Mouse (Mus musculus): Measurements from ENCODE around the gene Prmt2. TPM values are rescaled to one million over a fixed set of nuclear protein-coding genes. Genes with fewer than 3 reads are reported as not detected.

Prmt2 gene
- polyA plus RNA-seq, 1 experiment from 2014 or later: 51.3 TPM

GRCm38 (mm10) chr10:76253536-76253935 is 15.9 kb upstream of the Prmt2 start, which contains the start of gene S100b:
TSS of gene S100b (plus strand) at chr10:76253853.
- no peak within 1 kb of the TSS for H3K9ac ChIP-seq
- WGBS: 34% methylated on average over 4 of the region's 4 CpGs
- no peaks in the 10 kb centered on the region for H3K9me3 ChIP-seq
- peaks cover 6% of the 10 kb centered on the region; the same call in 1 of the 2 replicates for H3K4me1 ChIP-seq
- H3K4me2 ChIP-seq: no peak within 1 kb of the TSS
- no peaks in the 10 kb centered on the region for H3K27me3 ChIP-seq (replicated peaks)
- H3K27ac ChIP-seq: peak within 1 kb of the TSS; percentile 44; the same call in 1 of the 2 replicates
- no peak within 1 kb of the TSS for H3K4me3 ChIP-seq (replicated peaks)
- peak; percentile 62 for ATAC-seq (ENCODE audit: insufficient read depth, low FRiP score, low read depth)
- no peaks in the 10 kb centered on the region for H3K36me3 ChIP-seq

DNA sequence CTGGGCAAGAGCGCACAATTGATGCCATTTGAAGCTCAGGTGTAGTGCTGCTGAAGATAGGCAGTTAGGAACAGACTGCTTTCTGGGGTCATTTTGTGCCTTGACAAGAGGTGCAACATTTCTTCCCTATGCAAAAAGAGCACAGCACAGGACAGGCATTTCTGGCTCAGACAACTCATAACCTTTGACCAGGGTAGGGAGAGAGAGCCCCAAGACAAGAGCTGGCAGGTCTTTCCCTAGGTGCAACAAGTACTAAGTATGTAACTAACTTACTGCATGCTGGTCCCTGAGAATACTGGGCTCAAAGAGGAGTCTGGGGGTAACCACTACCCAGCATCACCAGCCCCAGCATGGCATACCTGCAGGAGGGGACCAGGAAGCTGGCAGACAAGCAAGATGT is 15.4 kb upstream of the Prmt2 start:
- Histone ChIP-seq H3K27me3 (replicated peaks) (no peaks in the 10 kb centered on the region), H3K9me3 (no peaks in the 10 kb centered on the region), H3K27ac (peak overlapping the region; percentile 44; the same call in 1 of the 2 replicates), H3K4me3 (replicated peaks) (no peak overlapping the region), H3K36me3 (no peaks in the 10 kb centered on the region), H3K9ac (no peak overlapping the region), H3K4me1 (peaks cover 6% of the 10 kb centered on the region; the same call in 1 of the 2 replicates), H3K4me2 (no peak overlapping the region)
- WGBS: 95% methylated on average over 1 of the region's 1 CpGs
- ATAC-seq (ENCODE audit: insufficient read depth, low FRiP score, low read depth): no peak

DNA sequence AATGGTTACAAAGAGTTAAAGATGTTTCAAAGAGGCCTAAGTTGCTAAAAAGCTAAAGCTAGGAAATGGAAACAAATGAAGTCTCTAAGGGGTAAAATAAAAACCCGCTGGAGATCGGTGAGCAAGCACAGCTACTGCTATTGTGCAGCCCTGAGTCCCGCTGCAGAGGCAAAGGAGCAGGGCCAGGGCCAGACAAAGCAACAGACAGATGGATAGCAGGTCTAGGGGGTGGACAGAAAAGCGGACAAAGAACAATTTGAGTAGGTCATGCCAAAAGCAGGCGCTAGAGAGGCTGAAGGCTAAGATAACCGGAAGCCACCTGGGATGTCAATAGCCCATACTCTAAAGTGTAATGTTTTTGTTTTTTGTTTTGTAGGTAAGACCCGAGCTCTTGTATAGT is 13.2 kb upstream of the Prmt2 start:
- Histone ChIP-seq H3K4me2 (no peak overlapping the region), H3K27me3 (replicated peaks) (no peaks in the 10 kb centered on the region), H3K9ac (no peak overlapping the region), H3K36me3 (no peaks in the 10 kb centered on the region), H3K9me3 (no peaks in the 10 kb centered on the region), H3K27ac (no peak overlapping the region), H3K4me3 (replicated peaks) (no peak overlapping the region), H3K4me1 (peaks cover 6% of the 10 kb centered on the region; the same call in 1 of the 2 replicates)
- ATAC-seq (ENCODE audit: insufficient read depth, low FRiP score, low read depth): no peak
- 82% methylated on average over 7 of the region's 7 CpGs for WGBS

GRCm38 (mm10) chr10:76248647-76248968 is 10.9 kb upstream of the Prmt2 start:
- Histone ChIP-seq H3K4me2 (no peak overlapping the region), H3K4me1 (peaks cover 1% of the 10 kb centered on the region; the same call in 1 of the 2 replicates), H3K27ac (no peak overlapping the region), H3K4me3 (replicated peaks) (no peak overlapping the region), H3K27me3 (replicated peaks) (no peaks in the 10 kb centered on the region), H3K36me3 (no peaks in the 10 kb centered on the region), H3K9ac (no peak overlapping the region), H3K9me3 (no peaks in the 10 kb centered on the region)
- ATAC-seq (ENCODE audit: insufficient read depth, low FRiP score, low read depth): no peak
- 85% methylated on average over 5 of the region's 5 CpGs for WGBS

- Histone ChIP-seq H3K27ac (no peak overlapping the region), H3K27me3 (replicated peaks) (no peaks in the 10 kb centered on the region), H3K36me3 (no peaks in the 10 kb centered on the region), H3K4me2 (no peak overlapping the region), H3K4me3 (replicated peaks) (no peak overlapping the region), H3K4me1 (no peaks in the 10 kb centered on the region), H3K9ac (no peak overlapping the region), H3K9me3 (no peaks in the 10 kb centered on the region)
- WGBS: 65% methylated on average over 21 of the region's 21 CpGs
- no peak for ATAC-seq (ENCODE audit: insufficient read depth, low FRiP score, low read depth)
These were observed 10.4 kb upstream of the Prmt2 start for GRCm38 (mm10) chr10:76247960-76248646.

- WGBS: 27% methylated on average over 4 of the region's 4 CpGs
- no peaks in the 10 kb centered on the region for H3K9me3 ChIP-seq
- no peaks in the 10 kb centered on the region for H3K4me1 ChIP-seq
- ATAC-seq (ENCODE audit: insufficient read depth, low FRiP score, low read depth): no peak
- no peaks in the 10 kb centered on the region for H3K27me3 ChIP-seq (replicated peaks)
- H3K36me3 ChIP-seq: no peaks in the 10 kb centered on the region
- H3K9ac ChIP-seq: no peak overlapping the region
- no peak overlapping the region for H3K4me3 ChIP-seq (replicated peaks)
- H3K4me2 ChIP-seq: no peak overlapping the region
- H3K27ac ChIP-seq: no peak overlapping the region
These were observed 8.9 kb upstream of the Prmt2 start for GRCm38 (mm10) chr10:76246601-76247000.

DNA sequence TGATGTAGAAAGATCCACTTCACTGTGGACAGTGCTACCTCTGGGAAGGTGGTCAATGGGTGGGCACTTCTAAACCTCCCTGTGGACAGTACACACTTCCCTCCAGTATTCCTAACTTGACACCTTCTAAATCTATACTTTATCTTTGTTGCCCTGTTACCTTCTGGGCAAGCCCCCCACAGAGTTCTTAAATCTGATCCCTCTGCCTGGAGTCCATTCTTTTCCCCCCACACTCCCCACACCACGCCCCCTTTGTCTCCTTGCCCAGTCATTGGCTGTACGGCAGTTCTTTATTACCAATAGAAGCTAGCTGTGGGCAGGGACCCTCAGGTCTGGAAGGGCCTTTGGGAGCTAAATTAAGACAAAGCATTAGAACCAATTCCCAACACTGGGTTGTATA is 7.4 kb upstream of the Prmt2 start:
- H3K27ac ChIP-seq: no peak overlapping the region
- H3K27me3 ChIP-seq (replicated peaks): no peaks in the 10 kb centered on the region
- no peak overlapping the region for H3K4me3 ChIP-seq (replicated peaks)
- H3K4me2 ChIP-seq: no peak overlapping the region
- no peak for ATAC-seq (ENCODE audit: insufficient read depth, low FRiP score, low read depth)
- H3K9ac ChIP-seq: no peak overlapping the region
- no peaks in the 10 kb centered on the region for H3K9me3 ChIP-seq
- no peaks in the 10 kb centered on the region for H3K36me3 ChIP-seq
- 92% methylated on average over 2 of the region's 2 CpGs for WGBS
- no peaks in the 10 kb centered on the region for H3K4me1 ChIP-seq

- ATAC-seq (ENCODE audit: insufficient read depth, low FRiP score, low read depth): no peak
- H3K4me2 ChIP-seq: no peak overlapping the region
- WGBS: 58% methylated on average over 4 of the region's 4 CpGs
These were observed 1.7 kb upstream of the Prmt2 start for GRCm38 (mm10) chr10:76239401-76239800.

DNA sequence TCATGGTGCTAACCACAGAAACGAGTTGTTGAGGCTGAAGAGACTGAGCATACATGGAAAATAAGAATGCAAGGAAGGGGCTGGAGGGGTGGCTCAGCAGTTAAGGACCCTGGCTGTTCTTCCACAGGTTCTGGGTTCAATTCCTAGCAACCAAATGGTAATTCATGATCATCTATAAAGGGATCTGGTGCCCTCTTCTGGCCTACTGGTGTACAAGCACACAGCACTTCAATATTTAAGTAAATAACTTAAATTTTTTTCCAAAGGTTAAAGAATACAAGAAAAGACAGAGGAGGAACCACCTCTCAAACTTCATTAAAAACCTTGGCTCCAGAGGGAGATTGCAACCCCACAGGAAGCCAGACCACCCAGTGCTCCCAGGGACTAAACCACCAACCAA is 8.0 kb downstream of the Prmt2 start:
- Histone ChIP-seq H3K9ac (no peak overlapping the region), H3K9me3 (no peaks in the 10 kb centered on the region), H3K4me3 (replicated peaks) (no peak overlapping the region), H3K4me1 (no peaks in the 10 kb centered on the region), H3K4me2 (no peak overlapping the region), H3K27me3 (replicated peaks) (no peaks in the 10 kb centered on the region), H3K36me3 (0 out of 2 replicates have a peak, but pooled peaks cover 4% of the 10 kb centered on the region), H3K27ac (no peak overlapping the region)
- WGBS: 84% methylated on average over 1 of the region's 1 CpGs
- ATAC-seq (ENCODE audit: insufficient read depth, low FRiP score, low read depth): no peak

More at GRCm38 (mm10) chr10:76239401-76239800, 1.7 kb upstream of the Prmt2 start:
- H3K4me3 ChIP-seq (replicated peaks): no peak overlapping the region
- H3K9me3 ChIP-seq: no peaks in the 10 kb centered on the region
- peaks cover 5% of the 10 kb centered on the region; the same call in 1 of the 2 replicates for H3K4me1 ChIP-seq
- H3K27me3 ChIP-seq (replicated peaks): no peaks in the 10 kb centered on the region
- H3K27ac ChIP-seq: no peak overlapping the region
- H3K9ac ChIP-seq: no peak overlapping the region
- H3K36me3 ChIP-seq: 0 out of 2 replicates have a peak, but pooled peaks cover 3% of the 10 kb centered on the region

DNA sequence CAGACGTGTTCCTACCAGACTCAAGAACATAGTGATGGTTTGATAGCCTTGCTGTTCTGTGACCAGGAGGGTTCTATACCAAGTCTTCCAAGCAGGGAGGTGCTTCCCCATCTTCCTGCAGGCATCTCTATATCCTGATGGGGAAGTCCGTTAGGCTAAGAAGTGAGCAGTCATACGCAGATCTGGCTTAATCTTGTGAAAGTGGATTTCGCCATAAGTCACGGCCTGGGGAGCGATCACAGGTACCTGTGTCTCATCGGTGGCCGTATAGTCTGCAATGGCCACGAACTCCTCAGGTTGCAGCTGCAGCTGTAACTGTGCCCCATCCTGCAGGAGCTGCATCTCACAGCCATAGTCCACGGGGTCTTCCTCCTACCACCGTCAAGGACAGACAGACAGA is 11.7 kb downstream of the Prmt2 start:
- H3K9ac ChIP-seq: no peak overlapping the region
- WGBS: 91% methylated on average over 11 of the region's 11 CpGs

GRCm38 (mm10) chr10:76218240-76218639 is 19.4 kb downstream of the Prmt2 start:
- H3K27me3 ChIP-seq (replicated peaks): no peaks in the 10 kb centered on the region
- H3K9me3 ChIP-seq: no peaks in the 10 kb centered on the region
- no peak overlapping the region for H3K4me3 ChIP-seq (replicated peaks)
- peaks cover 39% of the 10 kb centered on the region for H3K36me3 ChIP-seq
- no peak for ATAC-seq (ENCODE audit: insufficient read depth, low FRiP score, low read depth)
- H3K27ac ChIP-seq: no peak overlapping the region
- H3K4me1 ChIP-seq: no peaks in the 10 kb centered on the region
- no peak overlapping the region for H3K4me2 ChIP-seq
- 73% methylated on average over 9 of the region's 9 CpGs for WGBS
- H3K9ac ChIP-seq: no peak overlapping the region

More for the DNA sequence above, 11.7 kb downstream of the Prmt2 start:
- ATAC-seq (ENCODE audit: insufficient read depth, low FRiP score, low read depth): no peak
- Histone ChIP-seq H3K27me3 (replicated peaks) (no peaks in the 10 kb centered on the region), H3K36me3 (peaks cover 12% of the 10 kb centered on the region; the same call in 1 of the 2 replicates), H3K27ac (no peak overlapping the region), H3K9me3 (no peaks in the 10 kb centered on the region), H3K4me3 (replicated peaks) (no peak overlapping the region), H3K4me1 (no peaks in the 10 kb centered on the region), H3K4me2 (no peak overlapping the region)

DNA sequence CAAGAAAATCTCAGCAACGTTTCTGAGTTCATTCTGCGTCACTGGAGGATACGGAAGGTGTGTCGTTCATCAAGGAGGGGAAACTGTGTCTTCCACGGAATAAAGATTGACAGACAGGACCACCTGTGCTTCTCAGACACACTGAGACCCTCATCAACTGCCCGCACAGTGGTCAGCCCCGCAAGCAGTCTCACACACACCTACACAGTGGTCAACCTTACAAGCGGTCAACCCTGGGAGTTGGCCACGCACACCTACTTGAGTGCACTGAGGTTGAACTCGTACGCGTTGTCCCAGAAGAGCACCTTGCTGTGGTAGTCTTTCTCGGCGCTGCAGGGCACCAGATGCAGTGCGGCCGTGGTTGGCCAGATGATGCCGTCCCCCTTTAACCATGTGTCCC is 20.6 kb downstream of the Prmt2 start:
- no peaks in the 10 kb centered on the region for H3K9me3 ChIP-seq
- peaks cover 42% of the 10 kb centered on the region for H3K36me3 ChIP-seq
- H3K27me3 ChIP-seq (replicated peaks): no peaks in the 10 kb centered on the region
- no peak overlapping the region for H3K4me2 ChIP-seq
- 96% methylated on average over 17 of the region's 17 CpGs for WGBS
- ATAC-seq (ENCODE audit: insufficient read depth, low FRiP score, low read depth): no peak
- H3K27ac ChIP-seq: no peak overlapping the region
- no peak overlapping the region for H3K4me3 ChIP-seq (replicated peaks)
- H3K9ac ChIP-seq: no peak overlapping the region
- no peaks in the 10 kb centered on the region for H3K4me1 ChIP-seq

Measured in stomach, embryonic 15.5 days (tissue).